Mouse (Mus musculus) large intestine, adult 2 months (tissue): ENCODE measurements around the gene Dok4. TPM values are rescaled to one million over a fixed set of nuclear protein-coding genes. Genes with fewer than 3 reads are reported as not detected.
"Not testable (repeated sequence)": the region's sequence is repeated elsewhere in the genome, so short reads cannot be mapped to it uniquely, and the experiment has no call there.

Experiments used
- DNase-seq: peaks from one replicate; pipeline ENCODE4 v3.0.0-alpha.2; 2012; ENCODE audit warnings: low read depth, low spot score
- WGBS: fragments of 180-500 bp; shearing (Covaris S2); methylation state at CpG from one replicate; pipeline ENCODE4 v1.1.7; 2018; 5-methylcytosine and 5-hydroxymethylcytosine counted together
- polyA plus RNA-seq: library from polyadenylated mRNA; depleted of rRNA; stranded (reverse); fragments of >200 nt; gene quantifications from 2 replicates; pipeline ENCODE4 v1.2.3, GENCODE M21; 2012

Dok4 gene
- polyA plus RNA-seq, 1 experiment = 116 TPM

GRCm38 (mm10) chr8:94857011-94857345 lies 19.2 kb downstream of the Dok4 start:
- WGBS = 26% methylated on average over 5 of the region's 5 CpGs
- DNase-seq = no peak

- 90% methylated on average over 11 of the region's 11 CpGs for WGBS
- not testable (repeated sequence) for DNase-seq
These were observed 21.4 kb downstream of the Dok4 start for GRCm38 (mm10) chr8:94854761-94855160.

- no peak for DNase-seq
- 94% methylated on average over 5 of the region's 5 CpGs for WGBS
These were observed 26.1 kb downstream of the Dok4 start for GRCm38 (mm10) chr8:94850049-94850448.

- DNase-seq = no peak
- WGBS = 42% methylated on average over 2 of the region's 2 CpGs
These were observed 34.9 kb downstream of the Dok4 start for GRCm38 (mm10) chr8:94841183-94841582.

- WGBS = under 1% methylated on average over 24 of the region's 24 CpGs
- no peak for DNase-seq
These were observed 37.5 kb downstream of the Dok4 start for GRCm38 (mm10) chr8:94838600-94838999.

GRCm38 (mm10) chr8:94837662-94838574 lies 38.2 kb downstream of the Dok4 start, which contains the start of the genes Coq9 and Ciapin1:
Gene Coq9 (plus strand): TSS chr8:94838321.
Gene Ciapin1 (minus strand): TSS chr8:94838358.
- peak; percentile 74 for DNase-seq
- under 1% methylated on average over 82 of the region's 82 CpGs for WGBS

- no peak for DNase-seq
- 50% methylated on average over 11 of the region's 11 CpGs for WGBS
These were observed 39.5 kb downstream of the Dok4 start for GRCm38 (mm10) chr8:94836456-94837240.

- not testable (repeated sequence) for DNase-seq
These were observed 40.4 kb downstream of the Dok4 start for GRCm38 (mm10) chr8:94835751-94836150.

GRCm38 (mm10) chr8:94833901-94834405 lies 42.2 kb downstream of the Dok4 start:
- not testable (repeated sequence) for DNase-seq

More at GRCm38 (mm10) chr8:94835751-94836150, 40.4 kb downstream of the Dok4 start:
- 94% methylated on average over 13 of the region's 13 CpGs for WGBS

GRCm38 (mm10) chr8:94828284-94828683 lies 47.8 kb downstream of the Dok4 start:
- WGBS = 83% methylated on average over 6 of the region's 6 CpGs

More at GRCm38 (mm10) chr8:94833901-94834405, 42.2 kb downstream of the Dok4 start:
- WGBS = 36% methylated on average over 7 of the region's 7 CpGs

GRCm38 (mm10) chr8:94826210-94826609 lies 49.9 kb downstream of the Dok4 start:
- DNase-seq = no peak
- 88% methylated on average over 5 of the region's 5 CpGs for WGBS

More at GRCm38 (mm10) chr8:94828284-94828683, 47.8 kb downstream of the Dok4 start:
- DNase-seq = no peak

- WGBS = 87% methylated on average over 6 of the region's 6 CpGs
- no peak for DNase-seq
These were observed 51.0 kb downstream of the Dok4 start for GRCm38 (mm10) chr8:94825170-94825569.

GRCm38 (mm10) chr8:94822637-94823560 lies 53.2 kb downstream of the Dok4 start:
- WGBS = 87% methylated on average over 23 of the region's 23 CpGs
- DNase-seq = peak; percentile 37

GRCm38 (mm10) chr8:94821381-94821780 lies 54.7 kb downstream of the Dok4 start:
- 96% methylated on average over 2 of the region's 2 CpGs for WGBS
- no peak for DNase-seq

GRCm38 (mm10) chr8:94820553-94820952 lies 55.6 kb downstream of the Dok4 start:
- 87% methylated on average over 7 of the region's 7 CpGs for WGBS
- no peak for DNase-seq

- DNase-seq = no peak
- 70% methylated on average over 6 of the region's 6 CpGs for WGBS
These were observed 56.4 kb downstream of the Dok4 start for GRCm38 (mm10) chr8:94819671-94820179.

GRCm38 (mm10) chr8:94817933-94818332 lies 58.2 kb downstream of the Dok4 start:
- WGBS = 84% methylated on average over 11 of the region's 11 CpGs
- DNase-seq = no peak

- 0% methylated on average over 1 of the region's 1 CpGs for WGBS
- DNase-seq = no peak
These were observed 61.6 kb downstream of the Dok4 start for GRCm38 (mm10) chr8:94814556-94814955.
